Mouse (Mus musculus): ENCODE measurements around the gene Gpr26. TPM values are rescaled to one million over a fixed set of nuclear protein-coding genes. Genes with fewer than 3 reads are reported as not detected.

Gpr26 gene
- polyA plus RNA-seq, 1 experiment, result not detected

DNA sequence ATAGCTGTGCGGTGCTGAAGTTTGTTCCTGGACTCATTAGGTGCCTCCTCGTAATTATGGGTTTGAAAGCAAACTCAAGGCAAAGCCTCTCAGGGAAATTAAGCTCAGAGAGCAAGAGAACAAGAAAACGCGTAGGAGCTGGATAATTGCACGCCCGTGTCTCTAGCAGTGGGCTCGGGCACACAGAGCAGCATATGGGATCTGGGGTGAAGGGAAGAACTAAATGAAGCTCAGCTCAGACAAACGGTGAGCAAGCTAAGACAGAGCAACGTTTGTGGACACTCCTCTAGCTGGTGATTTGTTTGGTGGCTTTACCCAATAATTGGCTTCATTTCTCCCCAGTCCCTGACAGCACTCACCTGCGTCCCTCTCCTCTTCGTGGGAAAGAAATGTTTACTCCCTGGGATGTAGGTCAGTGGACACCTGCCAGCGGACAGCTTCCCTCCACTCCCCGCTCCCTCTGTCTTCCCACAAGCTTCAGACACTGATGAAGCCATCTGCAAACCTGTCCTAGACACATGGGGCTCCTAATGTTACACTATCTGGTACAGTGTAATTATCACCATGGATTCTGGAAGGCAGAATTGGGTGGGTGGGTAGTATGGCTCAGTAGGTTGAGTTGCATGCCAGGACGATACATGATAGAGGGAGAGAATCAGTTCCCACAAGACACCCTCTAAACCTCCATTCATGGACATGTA is 39.9 kb downstream of the Gpr26 start:
- Histone ChIP-seq H3K4me1 (ENCODE audit: control insufficient read depth, insufficient read depth, insufficient read length, low read length) (no peaks in the 10 kb centered on the region), H3K27ac (replicated peaks; ENCODE audit: low read depth, low read length) (no peak overlapping the region), H3K4me3 (ENCODE audit: insufficient read depth, low read depth, low read length) (no peak overlapping the region)

DNA sequence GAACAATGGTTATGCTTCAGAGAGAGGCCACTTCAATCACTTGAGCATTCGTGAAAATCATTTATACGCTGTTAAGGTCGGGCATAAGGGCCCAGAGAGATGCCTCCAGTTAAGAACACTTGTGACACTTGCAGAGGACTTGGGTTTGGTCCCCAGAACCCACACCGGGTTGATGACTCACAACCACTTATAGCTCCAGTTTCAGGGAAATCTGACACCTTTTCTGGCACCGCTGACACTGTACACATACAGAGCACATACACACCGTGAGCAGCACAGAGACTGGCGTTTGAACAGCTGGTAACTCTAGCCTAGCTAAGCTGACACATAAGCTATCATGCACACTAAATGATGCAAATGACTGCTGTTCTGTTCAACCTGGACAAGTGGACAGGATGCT is 42.7 kb downstream of the Gpr26 start:
- no peaks in the 10 kb centered on the region for H3K4me1 ChIP-seq (ENCODE audit: control insufficient read depth, insufficient read depth, insufficient read length, low read length)
- H3K27ac ChIP-seq (replicated peaks; ENCODE audit: low read depth, low read length), result no peak overlapping the region
- no peak overlapping the region for H3K4me3 ChIP-seq (ENCODE audit: insufficient read depth, low read depth, low read length)

DNA sequence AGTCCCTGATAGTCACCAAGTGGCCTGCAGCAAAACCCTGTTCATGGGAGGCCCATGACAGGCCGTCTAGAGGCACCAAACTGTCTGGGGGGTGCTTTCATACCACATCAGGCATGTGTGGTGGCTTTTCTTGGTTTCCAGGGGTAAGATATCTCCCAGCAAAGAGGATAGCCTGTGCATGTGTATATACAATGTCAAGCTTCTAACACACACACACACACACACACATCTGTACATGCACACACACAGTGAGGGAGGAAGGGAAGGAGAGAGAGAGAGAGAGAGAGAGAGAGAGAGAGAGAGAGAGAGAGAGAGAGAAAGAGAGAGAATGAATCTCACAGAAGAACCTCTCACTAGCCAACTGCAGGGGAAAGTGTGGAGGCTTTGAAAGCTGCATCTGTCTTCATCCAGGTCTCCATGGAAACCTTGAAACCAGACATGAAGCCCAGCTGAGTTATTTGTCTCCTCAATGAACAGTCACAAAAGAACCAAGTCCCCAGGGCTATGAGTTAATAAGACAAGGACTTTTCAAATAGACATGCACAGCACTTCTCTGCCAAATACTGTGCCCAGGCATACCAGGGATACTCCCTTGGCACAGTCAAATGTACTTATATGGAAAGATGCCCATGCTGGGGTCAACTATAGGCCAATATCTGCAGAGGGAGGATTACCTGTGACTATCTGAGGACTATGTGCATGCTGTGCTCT is 46.9 kb downstream of the Gpr26 start:
- no peak overlapping the region for H3K27ac ChIP-seq (replicated peaks; ENCODE audit: low read depth, low read length)
- H3K4me1 ChIP-seq (ENCODE audit: control insufficient read depth, insufficient read depth, insufficient read length, low read length), result no peaks in the 10 kb centered on the region
- H3K4me3 ChIP-seq (ENCODE audit: insufficient read depth, low read depth, low read length), result no peak overlapping the region

DNA sequence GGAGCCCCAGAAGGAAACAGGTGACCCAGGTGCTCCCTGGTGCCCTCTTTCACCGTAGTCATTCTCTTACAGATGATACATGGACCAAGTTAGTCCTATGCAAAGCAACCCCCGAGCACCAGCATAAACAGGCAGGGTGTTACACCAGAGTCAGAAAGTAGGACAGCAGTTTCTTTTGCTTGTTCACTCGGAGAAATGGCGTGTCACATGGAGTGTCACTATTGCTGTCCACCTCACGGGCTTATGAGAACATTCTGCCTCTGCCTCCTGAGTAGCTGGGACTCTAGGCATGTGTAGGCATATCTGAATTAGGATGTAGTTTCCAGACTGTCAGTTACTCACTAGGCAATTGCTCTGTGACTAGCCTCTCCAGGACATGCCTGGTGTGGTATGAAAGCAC is 47.7 kb downstream of the Gpr26 start:
- no peaks in the 10 kb centered on the region for H3K4me1 ChIP-seq (ENCODE audit: control insufficient read depth, insufficient read depth, insufficient read length, low read length)
- no peak overlapping the region for H3K27ac ChIP-seq (replicated peaks; ENCODE audit: low read depth, low read length)
- no peak overlapping the region for H3K4me3 ChIP-seq (ENCODE audit: insufficient read depth, low read depth, low read length)

DNA sequence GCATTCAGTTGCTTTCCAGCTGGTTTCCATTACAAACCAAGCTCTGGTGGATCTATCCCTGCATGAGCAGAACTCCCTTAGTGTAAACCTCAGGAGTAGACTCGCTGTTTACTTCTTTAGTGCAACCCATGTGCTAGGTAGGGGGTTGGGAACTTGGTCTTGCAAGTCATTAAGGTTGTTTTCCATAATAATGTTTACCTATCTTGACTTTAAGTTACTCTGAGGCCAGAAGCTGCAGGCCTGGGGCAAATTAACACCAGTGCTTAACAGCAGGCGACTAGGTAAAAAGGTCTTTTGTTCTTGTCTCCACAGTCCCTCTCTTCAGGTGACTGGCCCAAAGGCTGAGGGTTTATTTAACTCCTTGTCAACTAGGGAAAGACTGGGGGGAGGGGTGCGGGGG is 48.9 kb downstream of the Gpr26 start:
- H3K27ac ChIP-seq (replicated peaks; ENCODE audit: low read depth, low read length), result no peak overlapping the region
- H3K4me1 ChIP-seq (ENCODE audit: control insufficient read depth, insufficient read depth, insufficient read length, low read length), result no peaks in the 10 kb centered on the region
- H3K4me3 ChIP-seq (ENCODE audit: insufficient read depth, low read depth, low read length), result no peak overlapping the region

DNA sequence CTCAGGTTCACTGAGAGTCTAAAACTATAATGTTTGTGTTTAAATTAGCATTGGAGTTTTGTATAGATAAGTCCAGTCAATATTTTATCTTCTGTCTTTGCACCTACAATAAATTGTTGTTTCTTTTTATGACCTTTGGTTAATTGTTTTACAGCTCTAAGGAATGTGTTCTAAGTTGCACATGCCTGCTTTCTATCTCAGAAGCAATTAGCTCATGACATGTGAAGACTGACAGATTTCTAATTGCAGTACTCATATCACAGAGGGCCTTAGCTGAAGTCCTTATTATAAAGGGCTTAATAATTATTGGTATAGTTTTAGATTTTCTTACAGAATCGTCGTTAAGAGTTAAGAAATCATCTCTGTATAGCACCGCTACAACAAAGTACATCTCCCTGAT is 49.7 kb downstream of the Gpr26 start:
- Histone ChIP-seq H3K4me1 (ENCODE audit: control insufficient read depth, insufficient read depth, insufficient read length, low read length) (no peaks in the 10 kb centered on the region), H3K4me3 (ENCODE audit: insufficient read depth, low read depth, low read length) (no peak overlapping the region), H3K27ac (replicated peaks; ENCODE audit: low read depth, low read length) (no peak overlapping the region)

DNA sequence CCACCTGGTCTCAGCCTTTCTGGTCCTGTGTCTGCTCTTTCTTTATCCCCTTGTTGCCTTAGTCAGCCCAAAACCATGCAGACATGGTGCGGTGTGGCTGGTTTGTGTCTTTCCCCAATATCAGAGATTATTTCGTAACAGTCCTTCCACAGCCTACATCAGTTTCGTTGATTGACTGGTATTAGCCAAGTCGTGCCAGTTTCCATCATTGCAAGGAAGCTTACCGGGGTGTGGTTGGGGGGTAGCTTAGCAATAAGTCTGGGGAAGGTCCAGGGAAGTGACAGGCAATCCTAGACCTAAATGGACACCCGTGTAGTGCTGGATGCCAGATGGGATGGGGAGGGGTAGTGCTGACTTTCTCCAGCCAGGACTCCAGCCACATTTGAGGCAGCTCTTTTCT is 59.3 kb downstream of the Gpr26 start:
- H3K4me3 ChIP-seq (ENCODE audit: insufficient read depth, low read depth, low read length), result no peak overlapping the region

DNA sequence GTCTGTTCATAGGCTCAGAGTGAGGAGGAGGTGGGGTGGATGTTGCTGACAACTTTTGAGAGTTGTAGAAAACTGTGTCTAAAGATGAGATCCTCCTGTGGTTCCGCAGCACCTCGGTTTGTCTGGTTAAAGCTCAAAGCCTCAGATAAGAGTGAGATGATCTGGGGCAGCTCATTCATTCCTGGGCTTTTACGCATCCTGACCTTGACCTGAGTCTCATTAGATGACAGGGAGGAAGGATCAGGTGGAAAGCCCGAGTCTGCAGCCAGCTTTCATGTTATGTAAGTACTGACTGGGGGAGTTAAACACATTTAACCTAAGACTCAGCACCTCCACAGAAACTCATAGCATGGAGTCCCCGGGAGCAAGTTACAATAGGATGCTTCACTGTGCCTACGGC is 60.4 kb downstream of the Gpr26 start:
- H3K4me1 ChIP-seq (ENCODE audit: control insufficient read depth, insufficient read depth, insufficient read length, low read length), result no peaks in the 10 kb centered on the region
- H3K4me3 ChIP-seq (ENCODE audit: insufficient read depth, low read depth, low read length), result no peak overlapping the region
- no peak overlapping the region for H3K27ac ChIP-seq (replicated peaks; ENCODE audit: low read depth, low read length)

More for the DNA sequence above, 59.3 kb downstream of the Gpr26 start:
- Histone ChIP-seq H3K4me1 (ENCODE audit: control insufficient read depth, insufficient read depth, insufficient read length, low read length) (no peaks in the 10 kb centered on the region), H3K27ac (replicated peaks; ENCODE audit: low read depth, low read length) (no peak overlapping the region)

DNA sequence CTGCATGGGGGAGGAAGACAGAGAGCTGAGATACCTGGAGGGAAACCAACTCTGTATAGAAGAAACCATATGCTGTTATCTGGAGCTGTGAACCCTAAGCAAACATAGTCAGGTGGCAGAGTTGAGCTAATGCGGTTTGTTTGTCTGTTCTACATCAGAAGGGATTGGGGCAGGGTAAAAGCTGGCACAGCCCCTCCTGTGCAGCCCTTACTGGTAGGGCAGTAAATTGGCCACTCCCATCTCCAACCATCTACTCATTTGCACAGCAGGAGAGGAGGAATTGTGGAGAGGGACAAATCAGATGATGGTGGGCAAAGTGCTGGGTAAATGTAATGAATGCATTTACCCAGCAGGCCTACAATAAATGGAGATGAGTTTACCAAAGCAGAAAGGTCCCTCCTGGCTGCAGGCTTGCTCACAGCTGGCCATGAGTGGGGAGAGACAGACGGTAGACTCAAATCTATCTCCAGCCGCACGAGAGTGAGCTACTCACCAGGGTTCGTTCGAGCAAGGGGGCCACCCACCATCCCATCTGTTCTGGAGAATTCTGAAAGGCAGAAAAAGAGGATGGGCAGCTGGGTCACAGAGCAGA is 65.8 kb downstream of the Gpr26 start:
- H3K4me1 ChIP-seq (ENCODE audit: control insufficient read depth, insufficient read depth, insufficient read length, low read length), result no peaks in the 10 kb centered on the region
- H3K27ac ChIP-seq (replicated peaks; ENCODE audit: low read depth, low read length), result no peak overlapping the region
- no peak overlapping the region for H3K4me3 ChIP-seq (ENCODE audit: insufficient read depth, low read depth, low read length)

Other genes starting within 250 kb of the Gpr26 start
- 2.1 and 3.9 TPM in 2 replicates for gene Cpxm2, start 188.3 kb downstream of the Gpr26 start, polyA plus RNA-seq (2012; ENCODE audit: insufficient read depth, insufficient read length, missing spikeins)